Mouse (Mus musculus) ovary, adult 10 weeks (tissue): ENCODE data around the gene Ticrr. TPM values are rescaled to one million over a fixed set of nuclear protein-coding genes. Genes with fewer than 3 reads are reported as not detected.

Experiments
- polyA plus RNA-seq: library from polyadenylated mRNA; stranded (reverse); fragments of 350-450 nt; fragmentation: Illumina TruSeq; extraction: RNeasy Lipid Tissue Mini Kit (QIAGEN cat#74804); gene quantifications from one replicate; pipeline ENCODE4 v1.2.3, GENCODE M21; 2014

The Ticrr gene
- polyA plus RNA-seq = 11.4 TPM

DNA sequence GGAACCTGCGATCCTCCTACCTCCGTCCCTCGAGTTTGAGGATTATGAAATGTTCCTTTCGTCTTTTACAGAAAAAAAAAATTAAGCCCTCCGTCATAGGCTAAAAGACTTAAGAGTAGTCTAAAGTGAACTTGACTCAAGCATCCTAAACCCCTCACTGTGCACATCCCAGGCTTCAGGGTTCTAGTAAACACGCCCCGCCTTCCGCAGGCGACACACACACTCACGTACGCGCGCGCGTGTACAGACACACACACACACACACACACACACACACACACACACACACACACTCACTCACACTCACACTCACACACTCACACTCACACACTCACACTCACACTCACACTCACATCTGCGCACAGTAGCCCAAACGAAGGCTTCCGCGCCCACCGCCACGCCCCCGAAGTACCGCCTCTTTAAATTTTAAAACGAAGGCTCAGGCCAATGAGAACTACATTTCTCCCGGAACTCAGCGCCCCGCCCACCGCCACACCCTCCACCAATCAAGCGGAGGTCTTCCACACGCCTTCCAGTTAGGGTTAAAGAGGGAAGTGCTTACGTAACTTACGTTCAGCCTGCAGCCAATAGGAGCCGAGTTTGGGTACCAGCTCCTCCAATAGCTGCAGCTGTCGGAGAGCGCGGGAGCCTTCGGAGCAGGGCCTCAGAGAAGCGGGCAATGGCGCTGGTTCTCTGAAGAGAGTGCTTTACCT, at the start of gene Ticrr:
Gene Ticrr (plus strand): TSS at position 619 of the 713 bp plus-strand sequence.

DNA sequence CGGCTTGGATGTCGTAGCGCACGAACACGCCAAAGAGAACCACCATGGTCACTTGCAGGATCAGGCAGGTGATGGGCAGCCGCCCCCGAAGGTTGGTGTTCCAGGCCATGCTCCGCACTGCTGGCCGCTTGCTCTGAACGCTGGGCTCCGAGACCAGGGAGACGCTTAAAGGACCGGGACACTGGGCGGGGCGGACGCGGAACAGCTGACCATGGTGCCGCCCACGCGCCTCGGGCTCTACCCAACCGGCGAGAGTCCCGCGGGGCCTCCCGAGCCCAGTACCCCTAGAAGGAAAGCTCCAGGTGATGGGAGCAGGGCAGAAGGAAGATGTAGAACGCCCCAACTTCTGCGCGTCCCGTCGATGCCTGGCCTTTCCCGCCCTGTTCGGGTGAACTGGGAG, 42.6 kb upstream of the Ticrr start, which contains the start of gene Rhcg:
Gene Rhcg (minus strand): TSS at position 240 of the 400 bp plus-strand sequence.

DNA sequence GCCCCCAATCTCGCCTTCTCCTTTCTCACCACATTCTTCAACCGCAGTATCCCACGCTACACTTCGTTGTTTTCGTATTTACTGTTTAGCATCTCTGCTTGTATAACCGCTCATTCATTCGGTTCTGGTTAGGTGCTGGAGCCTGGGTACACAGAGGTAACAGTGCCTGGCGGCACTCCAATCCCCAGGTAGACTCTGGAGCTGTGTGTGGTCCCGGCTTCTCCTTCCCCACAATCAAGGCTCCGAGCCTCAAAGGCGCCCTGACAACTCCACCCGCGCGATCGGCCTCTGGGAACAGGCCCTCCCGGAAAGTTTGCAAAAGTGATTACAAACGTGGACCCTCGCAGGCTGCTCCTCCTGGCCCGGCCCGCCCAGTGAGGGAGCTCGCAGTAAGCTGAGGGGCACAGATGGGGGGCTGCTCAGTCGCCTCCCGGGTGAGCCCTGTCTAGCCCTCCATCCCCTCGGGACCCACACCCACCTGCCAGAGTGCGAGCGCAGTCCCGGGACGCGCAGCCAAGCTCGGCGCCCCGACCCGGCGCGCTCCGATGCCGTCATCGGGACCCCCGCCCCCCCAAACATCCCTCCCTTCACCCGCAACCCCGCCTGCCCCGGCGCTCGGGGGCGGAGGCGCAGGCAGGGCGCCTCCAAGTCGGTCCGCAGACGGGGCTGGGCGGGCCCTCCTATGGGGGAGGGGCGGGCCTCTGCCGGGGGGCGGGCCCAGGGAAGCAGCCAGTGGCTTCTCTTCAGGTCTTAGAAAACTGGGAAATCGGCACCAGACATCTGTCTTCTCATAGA, 55.4 kb downstream of the Ticrr start, which contains the start of gene Kif7:
Gene Kif7 (minus strand): TSS at position 534 of the 795 bp plus-strand sequence.

DNA sequence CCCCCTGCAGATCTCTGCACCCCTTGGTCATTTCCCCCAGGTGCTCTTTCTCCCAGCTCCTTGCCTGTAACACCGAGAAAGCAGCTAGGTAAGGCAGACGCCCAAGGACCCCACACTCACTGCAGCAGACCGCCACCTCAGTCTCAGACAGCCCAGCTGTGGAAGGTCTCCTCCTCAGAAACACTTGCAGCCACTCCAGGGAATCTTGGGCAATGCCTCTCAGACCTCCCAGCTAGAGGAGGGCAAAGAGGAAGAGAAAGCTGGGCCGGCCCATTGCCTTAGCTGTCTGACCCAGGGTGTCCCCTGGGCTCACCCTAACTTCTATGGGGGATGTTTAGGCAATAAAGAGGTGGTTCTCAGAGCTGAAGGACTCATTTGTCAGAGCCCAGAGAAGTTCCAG, 72.6 kb downstream of the Ticrr start, which contains the start of gene Plin1:
Gene Plin1 (minus strand): TSS at position 282 of the 400 bp plus-strand sequence.

DNA sequence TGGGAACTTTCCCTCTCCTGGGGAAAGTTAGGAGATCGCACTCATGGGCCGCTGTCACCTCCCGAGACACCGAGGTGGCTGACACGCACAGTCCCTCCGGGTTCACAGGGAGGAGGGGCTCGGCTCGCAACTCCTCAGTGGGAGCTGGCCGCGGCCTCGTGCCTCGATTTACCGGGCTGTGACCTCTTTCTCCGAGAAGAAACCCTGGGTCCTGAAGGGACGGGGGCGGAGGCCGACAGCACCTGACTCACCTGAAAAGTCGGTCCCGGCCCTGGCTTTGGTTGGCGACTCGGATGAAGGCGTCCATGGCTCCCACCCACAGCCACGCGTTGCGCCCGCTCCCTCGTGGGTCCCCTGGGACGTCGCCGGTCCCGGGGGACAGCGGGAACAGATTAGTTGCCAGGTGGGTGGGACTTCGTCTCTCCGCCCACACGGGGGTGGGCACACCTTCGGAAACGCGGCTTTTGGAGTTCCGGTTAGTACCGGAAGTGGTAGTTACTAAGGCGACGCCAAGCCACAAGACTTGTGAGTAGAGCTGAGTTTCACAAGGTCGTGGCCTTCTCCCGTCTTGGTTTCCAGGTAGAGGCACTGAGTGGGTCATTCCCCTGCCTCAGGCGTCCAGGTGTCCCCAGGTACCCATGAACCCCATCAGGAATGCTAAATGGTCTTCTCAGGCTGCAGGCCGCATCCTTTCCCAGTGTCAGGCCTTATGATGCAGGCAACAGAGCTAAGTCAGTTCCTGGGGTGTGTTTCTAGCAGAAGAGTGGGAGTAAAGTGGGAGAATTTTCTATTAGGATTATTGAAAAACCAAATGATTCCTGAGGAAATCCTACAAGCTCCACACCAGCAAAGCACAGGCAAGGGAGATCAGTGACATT, 82.9 kb downstream of the Ticrr start, which contains the start of the genes Pex11a and Wdr93:
Gene Pex11a (minus strand): TSS at position 473 of the 878 bp plus-strand sequence.
Gene Wdr93 (plus strand): TSS at position 505 of the 878 bp plus-strand sequence.

Other genes starting within 250 kb of the Ticrr start
- 43.8 TPM for gene Polg, start 193.8 kb upstream of the Ticrr start, polyA plus RNA-seq
- not detected for gene Rhcg, start 42.5 kb upstream of the Ticrr start, polyA plus RNA-seq
- 0.88 TPM for gene Kif7, start 55.5 kb downstream of the Ticrr start, polyA plus RNA-seq
- gene Plin1, start 72.7 kb downstream of the Ticrr start, polyA plus RNA-seq = 19.9 TPM
- gene Pex11a, start 82.9 kb downstream of the Ticrr start, polyA plus RNA-seq = 14.7 TPM
- gene Wdr93, start 83.0 kb downstream of the Ticrr start, polyA plus RNA-seq = 1.6 TPM
- gene Mesp1, start 133.6 kb downstream of the Ticrr start, polyA plus RNA-seq = not detected
- gene Mesp2, start 150.5 kb downstream of the Ticrr start, polyA plus RNA-seq = 1.00 TPM
- 16.9 TPM for gene Anpep, start 200.9 kb downstream of the Ticrr start, polyA plus RNA-seq